Mouse (Mus musculus): ENCODE measurements around the gene Galnt7.

- no peak for TF ChIP-seq TAL1 (conservative IDR thresholded peaks at IDR 0.05; ENCODE audit: low read depth, low read length)
- TF ChIP-seq GATA1 (IDR thresholded peaks at IDR 0.05; ENCODE audit: borderline replicate concordance, low read length): no peak
- no peak for TF ChIP-seq CTCF (IDR thresholded peaks at IDR 0.05; ENCODE audit: low read depth, low read length)
These were observed 23.8 kb downstream of the Galnt7 start for GRCm38 (mm10) chr8:57628787-57629664.

Measured in G1E (cell line).